Mouse (Mus musculus) spleen, adult 12 weeks (tissue): Measurements from ENCODE around the gene Tmem56.

ENCODE experiments used
- DNase-seq: peaks from one replicate; pipeline ENCODE4 v3.0.0; 2022; ENCODE audit warnings: low spot score

Gene Tmem56

GRCm38 (mm10) chr3:121277557-121277956, 5.3 kb downstream of the Tmem56 start:
- no peak for DNase-seq

DNA sequence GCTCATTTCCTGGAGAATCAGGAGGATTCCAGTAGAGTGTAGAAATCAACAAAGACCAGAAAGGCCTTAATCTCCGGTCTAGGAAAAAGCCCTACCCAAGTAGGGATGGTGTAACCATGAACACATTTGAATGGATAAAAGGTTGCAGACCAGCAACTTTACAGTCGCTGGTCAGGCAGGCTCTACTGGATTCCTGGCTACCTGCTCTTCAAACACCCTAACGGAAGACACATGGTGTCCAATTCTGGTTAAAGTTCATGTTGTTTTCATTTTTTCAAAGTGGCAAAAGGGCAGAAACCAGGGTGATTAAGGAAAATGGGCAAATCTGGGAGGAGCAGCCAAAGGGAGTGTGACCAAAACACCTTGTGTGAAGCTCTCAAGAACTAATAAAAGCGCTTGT, 5.9 kb downstream of the Tmem56 start:
- no peak for DNase-seq

DNA sequence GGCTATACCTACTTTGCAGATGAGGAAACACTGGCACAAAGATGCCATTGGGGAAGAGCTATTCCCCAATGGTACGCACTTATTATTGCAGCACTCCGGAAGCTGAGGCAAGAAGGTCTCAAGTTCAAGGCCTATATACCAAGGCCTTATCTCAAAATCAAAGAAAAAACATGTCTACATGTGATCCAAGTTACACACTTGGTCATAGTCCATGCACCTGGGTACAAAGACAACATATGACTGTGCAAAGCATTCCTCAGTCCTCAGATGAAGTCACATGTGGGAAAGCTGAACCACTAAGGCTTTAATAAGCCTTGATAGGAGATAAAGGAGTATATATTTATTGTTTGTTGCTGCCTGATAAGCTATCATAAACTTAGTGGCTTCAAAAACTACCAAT, 8.9 kb downstream of the Tmem56 start:
- DNase-seq, result no peak

DNA sequence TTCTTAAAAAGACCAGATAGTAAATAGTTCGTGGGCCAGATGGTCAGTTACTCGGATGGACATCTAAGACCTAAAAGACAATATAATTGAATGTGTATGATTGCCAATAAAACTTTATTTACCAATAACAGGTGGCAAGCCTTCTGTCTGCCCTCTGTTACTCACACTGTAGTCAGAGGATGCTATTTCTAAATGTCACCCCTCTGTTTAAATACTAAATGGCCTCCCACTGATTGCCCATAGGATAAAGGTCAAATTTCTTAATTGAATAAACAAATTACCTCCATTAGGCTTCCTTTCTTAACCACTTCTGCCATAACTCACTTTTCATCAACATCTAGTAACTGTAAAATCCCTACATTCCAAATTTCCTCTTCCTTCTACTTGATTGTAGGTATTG, 10.3 kb downstream of the Tmem56 start:
- DNase-seq, result no peak

- no peak for DNase-seq
Observed at GRCm38 (mm10) chr3:121267283-121267682, 15.6 kb downstream of the Tmem56 start.

GRCm38 (mm10) chr3:121264242-121264641, 18.7 kb downstream of the Tmem56 start:
- no peak for DNase-seq

DNA sequence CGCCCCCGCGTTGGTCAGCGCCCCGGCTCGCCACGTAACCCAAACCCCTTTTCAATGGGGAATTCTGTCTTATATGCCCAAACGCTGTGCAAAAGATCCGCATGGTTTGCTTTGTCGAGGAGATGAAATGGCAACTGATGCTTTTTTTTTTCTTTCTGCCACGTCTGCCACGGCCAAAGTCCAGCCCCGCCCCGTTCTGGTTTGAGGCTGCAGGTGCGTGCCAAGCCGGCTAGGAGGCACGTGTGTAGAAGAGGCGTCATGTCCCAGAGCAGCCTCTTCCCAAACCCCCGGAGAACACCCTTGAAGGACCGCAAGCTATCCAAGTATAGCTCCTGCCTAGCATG, 19.7 kb downstream of the Tmem56 start:
- DNase-seq, result peak; percentile 67

DNA sequence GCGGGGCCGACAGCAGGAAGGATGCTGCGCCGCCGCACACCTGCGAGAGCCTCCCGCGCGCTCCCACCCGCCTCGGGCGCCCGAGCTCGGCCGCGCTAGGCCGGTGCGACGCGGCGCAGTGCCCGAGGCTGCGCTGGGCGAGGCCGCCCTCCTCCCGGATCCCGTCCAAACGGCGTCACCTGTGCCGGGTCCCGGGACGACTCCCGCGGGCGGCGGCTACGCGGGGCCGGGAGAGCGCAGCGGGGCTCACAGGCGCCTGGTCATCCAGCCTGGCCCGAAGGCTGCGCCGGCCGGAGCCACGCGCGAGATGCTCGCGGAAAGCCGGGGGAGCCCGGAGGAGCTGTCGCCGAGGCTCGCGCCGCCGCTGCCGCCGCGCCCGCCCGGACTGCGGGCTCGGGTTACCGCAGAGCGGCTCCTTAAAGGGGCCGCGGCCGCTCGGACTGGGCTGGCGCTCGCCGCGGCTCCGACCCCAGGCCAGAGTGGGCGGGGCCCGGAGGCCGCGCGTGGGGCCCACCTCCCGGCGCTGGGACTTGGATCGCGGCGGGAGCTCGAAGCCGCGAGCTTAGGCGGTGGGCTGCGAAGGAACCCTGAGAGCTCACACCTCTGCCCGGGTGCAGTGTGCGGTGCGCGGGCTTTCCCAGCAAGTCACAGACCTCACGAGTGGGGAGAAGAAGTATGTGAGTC, 20.2 kb downstream of the Tmem56 start:
- DNase-seq, result peak; percentile 54

DNA sequence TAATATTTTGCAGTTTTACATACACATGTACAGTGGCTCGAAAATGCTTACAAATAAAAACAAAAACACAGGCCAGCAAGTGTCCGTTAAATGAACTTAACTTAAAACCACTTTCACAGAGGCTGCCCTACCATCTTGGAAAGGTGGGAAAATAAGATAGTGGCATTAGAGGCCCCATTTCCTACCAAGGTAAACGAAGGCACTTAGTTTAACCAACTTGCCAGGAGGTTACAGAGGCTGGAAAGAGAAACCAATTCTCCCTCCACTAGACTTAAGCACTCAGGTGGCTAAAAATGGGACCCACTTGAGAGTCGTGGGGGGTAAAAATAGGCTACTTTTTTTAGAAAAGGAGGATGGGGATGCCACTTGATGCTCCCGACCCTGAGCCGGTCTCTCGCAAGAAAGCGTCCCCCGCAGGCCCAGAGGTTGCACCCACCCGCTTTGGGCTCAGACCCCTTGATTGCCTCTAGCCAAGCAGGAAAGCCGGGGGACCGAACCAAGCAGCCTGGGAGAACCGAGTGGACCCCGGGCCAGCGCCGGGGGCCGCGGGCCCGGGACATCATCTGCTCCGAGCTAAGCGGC, 20.9 kb downstream of the Tmem56 start:
- DNase-seq, result peak; percentile 29

- DNase-seq, result no peak
Observed at GRCm38 (mm10) chr3:121261251-121261650, 21.6 kb downstream of the Tmem56 start.

DNA sequence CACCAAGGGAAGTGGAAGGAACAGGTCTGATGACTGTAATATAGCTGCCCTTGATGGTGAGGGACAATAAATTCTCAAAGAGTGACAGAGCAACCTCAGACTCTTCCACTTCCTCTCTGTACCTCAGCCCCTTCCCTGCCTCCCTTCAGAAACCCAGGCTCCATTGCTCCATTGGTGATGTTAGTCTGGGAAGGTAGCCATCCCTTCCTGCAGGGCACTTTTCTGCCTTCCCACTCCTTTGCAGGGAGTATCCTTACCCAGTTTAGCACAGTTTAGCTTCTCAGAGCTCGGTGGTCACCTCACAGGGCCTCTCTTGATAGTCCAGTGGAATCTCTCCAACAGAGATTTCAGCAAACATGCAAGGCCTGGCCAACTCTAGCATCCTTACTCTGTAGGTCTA, 22.1 kb downstream of the Tmem56 start:
- DNase-seq, result no peak

DNA sequence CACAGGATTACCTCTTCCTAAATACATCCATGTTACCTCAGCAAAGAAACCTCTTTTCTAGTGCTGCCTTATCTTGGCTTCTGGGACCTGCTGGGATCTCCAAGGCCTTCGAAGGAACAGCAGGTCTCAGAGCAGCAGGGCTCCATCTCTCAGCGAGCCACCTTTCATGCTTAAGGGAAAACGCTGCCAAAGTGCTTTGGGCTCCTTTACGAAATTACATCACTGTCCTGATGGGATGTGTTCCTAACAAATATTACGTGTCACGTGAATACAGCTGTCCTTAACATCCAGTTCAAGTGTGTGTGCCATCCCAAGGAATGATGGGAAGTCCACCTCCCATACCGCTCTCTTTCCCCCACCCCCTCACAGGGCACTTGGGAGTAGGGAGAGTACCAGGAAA, 22.9 kb downstream of the Tmem56 start:
- no peak for DNase-seq

DNA sequence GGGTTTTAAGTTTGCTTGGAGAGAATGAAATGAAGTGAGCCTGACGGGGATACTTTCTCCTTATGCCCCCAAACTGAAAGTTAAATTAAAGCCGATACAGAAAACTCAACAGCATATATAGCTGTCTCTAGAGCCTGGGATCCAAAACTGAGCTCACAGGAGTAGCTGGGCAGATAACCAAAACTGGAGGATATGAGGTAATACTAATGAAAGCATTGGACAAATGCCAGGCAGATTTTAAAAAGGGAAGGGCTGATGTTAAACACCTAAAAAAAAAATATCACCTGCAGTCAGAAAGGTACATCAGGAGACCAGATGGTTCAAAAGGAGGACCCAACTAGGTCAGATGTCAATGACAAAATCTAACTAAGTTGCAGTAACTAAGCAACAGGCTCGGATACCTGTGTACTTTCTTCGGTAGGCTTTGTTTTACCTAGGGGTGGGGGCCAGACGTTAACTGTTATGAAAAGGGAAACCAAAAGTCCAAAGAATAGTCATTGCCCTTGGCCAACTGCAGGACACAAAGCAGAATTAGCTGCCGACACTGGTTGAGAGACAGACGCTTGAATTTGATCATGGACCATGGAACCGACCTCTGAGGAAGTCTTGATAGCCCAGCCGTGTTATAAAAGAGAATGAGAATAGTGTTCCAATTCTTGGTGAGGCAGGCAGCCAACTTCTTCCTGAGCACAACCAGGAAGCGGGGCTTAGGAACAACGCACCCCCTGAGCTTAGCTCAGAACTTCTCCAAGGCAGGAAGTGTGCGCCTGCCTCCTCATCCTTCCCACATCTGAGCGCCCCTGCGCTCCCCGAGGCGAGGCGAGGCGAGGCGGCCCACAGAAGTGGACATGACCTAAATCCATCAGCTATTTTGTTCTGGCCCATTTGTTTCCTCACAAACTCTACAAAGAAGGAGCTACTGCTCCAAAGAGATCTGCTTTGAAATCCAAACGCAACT, 24.1 kb downstream of the Tmem56 start:
- DNase-seq, result no peak

DNA sequence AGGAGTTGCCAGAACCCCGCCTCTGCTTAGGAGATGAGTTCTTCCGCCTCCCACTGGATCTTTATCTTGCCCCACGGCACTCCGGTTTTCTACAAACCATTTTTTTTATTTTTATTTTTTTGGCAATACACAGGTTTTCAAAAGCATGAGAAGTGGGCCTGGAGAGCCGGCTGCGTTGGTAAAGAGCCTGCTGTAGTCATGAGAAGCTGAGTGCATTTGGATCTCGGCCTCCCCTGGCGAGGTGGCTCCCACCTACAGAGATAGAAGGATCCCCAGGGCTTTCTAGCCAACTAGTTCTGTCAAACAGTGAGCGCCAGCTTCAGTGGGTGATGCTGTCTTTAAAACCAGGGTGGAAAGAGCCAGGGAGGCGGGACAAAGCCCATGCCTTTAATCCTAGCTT, 25.5 kb downstream of the Tmem56 start:
- DNase-seq, result no peak

DNA sequence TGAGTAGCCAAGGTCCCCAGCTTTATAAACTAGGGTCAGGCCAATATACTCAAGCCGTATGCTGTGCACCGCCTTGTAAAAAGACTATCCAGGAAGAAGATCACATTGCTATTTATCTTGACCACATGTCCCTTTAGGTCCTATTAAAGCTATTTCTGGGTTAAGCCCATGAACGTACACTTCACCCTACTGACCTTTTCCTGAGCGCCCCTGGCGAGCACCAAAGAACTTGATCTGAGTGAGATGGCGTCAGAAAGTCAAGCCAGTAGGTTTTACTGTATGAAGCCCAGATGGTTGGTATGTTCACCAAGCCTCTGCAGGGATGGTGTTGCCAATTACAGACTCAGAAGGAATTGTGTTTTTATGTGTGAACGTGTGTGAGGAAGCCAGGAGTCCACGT, 26.8 kb downstream of the Tmem56 start:
- no peak for DNase-seq

- DNase-seq, result no peak
Observed at GRCm38 (mm10) chr3:121255501-121255900, 27.4 kb downstream of the Tmem56 start.

- DNase-seq, result no peak
Observed at GRCm38 (mm10) chr3:121250576-121251433, 32.1 kb downstream of the Tmem56 start.

DNA sequence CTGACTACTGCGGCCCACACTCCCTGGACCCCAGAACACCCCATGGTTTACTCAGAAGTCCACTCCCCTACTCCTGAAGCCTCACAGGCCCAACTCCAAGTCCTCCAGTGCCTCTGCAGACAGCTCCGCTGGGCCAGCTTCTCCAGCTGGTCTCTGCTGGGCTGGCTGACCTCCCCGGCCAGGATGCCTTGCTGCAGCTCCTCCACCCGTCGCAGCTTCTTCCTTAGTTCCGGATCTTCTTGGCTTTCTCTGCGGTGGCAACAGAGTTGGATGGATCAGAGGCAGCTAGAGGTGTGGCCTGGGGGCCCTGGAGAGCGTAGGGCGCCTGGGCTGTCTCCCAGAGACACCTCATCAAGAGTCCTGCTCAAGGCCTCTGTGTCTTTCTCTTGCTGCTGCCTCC, 32.9 kb downstream of the Tmem56 start:
- DNase-seq, result no peak

GRCm38 (mm10) chr3:121242941-121243340, 40.0 kb downstream of the Tmem56 start:
- no peak for DNase-seq

DNA sequence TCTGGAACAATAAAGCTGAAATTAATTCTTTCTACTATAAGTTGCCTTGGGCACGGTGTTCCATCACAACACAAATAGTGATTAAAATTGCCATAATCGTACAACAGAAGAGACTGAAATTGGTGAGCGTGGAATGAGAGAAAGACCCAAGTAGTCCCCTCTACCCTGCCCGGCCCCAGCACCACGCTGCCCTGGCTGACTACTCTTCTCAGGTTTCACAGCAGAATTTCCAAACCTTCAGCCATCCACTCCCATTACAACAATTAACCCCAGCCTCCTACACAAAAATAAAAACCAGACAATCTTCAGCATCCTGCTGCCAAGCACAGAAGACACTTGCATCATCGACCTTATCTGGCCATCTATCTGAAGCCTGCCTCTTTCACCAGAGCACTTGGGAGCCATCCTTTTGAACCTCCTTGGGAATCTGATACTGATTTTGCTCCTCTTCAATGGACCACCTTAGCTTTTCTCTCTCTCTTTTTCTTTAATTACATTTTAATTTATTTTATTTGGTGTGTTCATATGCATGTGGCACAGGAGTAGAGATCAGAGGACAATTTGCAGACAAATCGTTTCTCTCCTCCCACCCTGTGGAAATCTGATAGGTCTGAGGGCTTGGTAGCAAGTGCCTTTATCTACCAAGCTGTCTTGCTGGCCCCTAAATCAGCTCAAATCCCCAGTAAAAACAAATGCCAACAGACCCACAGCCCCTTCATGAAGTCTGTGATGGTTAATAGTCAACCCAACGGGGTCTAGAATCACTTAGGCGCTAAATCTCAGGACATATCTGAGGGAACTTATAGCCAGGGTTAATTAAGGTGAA, 40.6 kb downstream of the Tmem56 start:
- DNase-seq, result no peak

DNA sequence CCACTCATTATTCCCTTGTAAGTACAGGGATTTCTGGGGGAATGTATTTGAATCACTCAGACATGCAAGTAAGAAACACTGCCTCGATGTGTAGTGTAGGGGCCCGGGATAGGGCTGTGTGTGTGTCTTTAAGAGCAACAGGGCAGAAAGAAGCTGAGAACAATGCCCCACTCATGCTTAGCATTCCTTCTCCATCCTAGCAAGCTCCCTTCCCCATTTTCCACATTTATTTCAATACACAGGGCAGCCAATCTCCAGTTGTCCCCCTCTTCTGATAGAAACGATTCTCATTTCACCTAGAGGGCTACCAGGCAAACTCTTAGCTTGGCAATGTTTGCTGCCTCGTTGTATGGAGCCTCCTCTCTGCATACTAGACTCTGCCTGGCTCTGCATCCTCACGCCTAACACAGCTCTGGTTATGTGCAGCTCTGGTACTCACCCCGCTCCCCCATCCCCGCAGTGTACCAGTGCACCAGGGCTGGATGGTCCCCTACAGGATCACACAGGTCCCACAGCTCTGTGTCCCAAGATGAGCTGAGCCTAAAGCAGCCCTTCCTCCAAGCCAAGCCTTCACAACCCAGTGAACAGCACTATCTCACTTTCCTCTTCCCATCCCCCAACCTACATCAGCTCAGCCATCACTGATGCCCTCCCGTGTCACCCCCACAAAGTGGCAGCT, 42.4 kb downstream of the Tmem56 start:
- DNase-seq, result no peak
